Comparison of ENCODE assay signal across 15 mouse cellular contexts in the genomic region with DNA sequence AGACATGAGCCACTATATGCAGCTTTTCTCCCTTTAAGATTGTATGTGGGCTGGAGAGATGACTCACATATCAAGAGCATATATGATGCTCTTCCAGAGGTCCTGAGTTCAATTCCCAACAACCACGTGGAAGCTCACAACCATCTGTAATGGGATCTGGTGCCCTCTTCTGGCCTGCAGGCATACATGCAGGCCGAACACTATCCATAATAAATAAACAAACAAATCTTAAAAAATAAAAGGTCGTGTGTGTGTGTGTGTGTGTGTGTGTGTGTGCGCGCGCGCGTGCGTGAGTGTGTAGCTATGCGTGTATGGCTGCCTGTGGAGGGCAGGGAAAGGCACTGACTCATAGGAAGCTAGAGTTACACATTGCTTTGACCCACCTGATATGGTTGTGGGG. TPM values are rescaled to one million over a fixed set of nuclear protein-coding genes. Genes with fewer than 3 reads are reported as not detected.
DNase-seq lines count a peak whose midpoint lies in the region; ATAC-seq and TF ChIP-seq lines count a peak whose summit lies in the region.
"Had no signal": no experiment of that assay in that cellular context is flagged by ENCODE, and none has a peak within 500 bp of the region (broad histone marks: within the 10 kb centered on the region; RNA-seq: fewer than 3 reads in every experiment).

No protein-coding gene starts in this region.

- 57% methylated on average over 10 of the region's 10 CpGs for WGBS in intestine, postnatal 0 days
- WGBS in intestine, embryonic 16.5 days = 64% methylated on average over 10 of the region's 10 CpGs
- WGBS in midbrain, postnatal 0 days = 62% methylated on average over 10 of the region's 10 CpGs
- WGBS in midbrain, embryonic 13.5 days = 68% methylated on average over 10 of the region's 10 CpGs
- WGBS in small intestine, adult 2 months = 56% methylated on average over 10 of the region's 10 CpGs

- peaks cover 7% of the 10 kb centered on the region for H3K36me3 ChIP-seq in intestine, postnatal 0 days (ENCODE audit: control insufficient read depth, insufficient read depth)
- H3K36me3 ChIP-seq in intestine, embryonic 16.5 days (ENCODE audit: control insufficient read depth, insufficient read depth, low read length) = no peaks in the 10 kb centered on the region
- H3K36me3 ChIP-seq in midbrain, postnatal 0 days (ENCODE audit: insufficient read depth, low read length) = peaks cover 7% of the 10 kb centered on the region; the same call in 1 of the 2 replicates
- peaks cover 7% of the 10 kb centered on the region for H3K36me3 ChIP-seq in midbrain, embryonic 13.5 days
- peaks cover 3% of the 10 kb centered on the region for H3K36me3 ChIP-seq in small intestine, adult 2 months (ENCODE audit: control insufficient read depth, insufficient read depth, low read length)

- DNase-seq in midbrain, postnatal 0 days (ENCODE audit: low spot score) = no peak
- DNase-seq in ES-CJ7 (ENCODE audit: low read depth, low spot score) = peak; percentile 46
- no peak for DNase-seq in kidney, postnatal 36 days
- no peak for DNase-seq in cerebellum, postnatal 25 days
- DNase-seq: adrenal gland, postnatal 25 days; cerebellum, adult 9-11 months; thymus, postnatal 36 days had no signal

- no peak for TF ChIP-seq POLR2A in small intestine, adult 2 months (IDR thresholded peaks at IDR 0.05; ENCODE audit: low read depth, low read length)

- H3K27me3 ChIP-seq in intestine, postnatal 0 days (replicated peaks; ENCODE audit: control insufficient read depth, insufficient read depth, low read length) = no peaks in the 10 kb centered on the region
- H3K27me3 ChIP-seq in intestine, embryonic 16.5 days (replicated peaks; ENCODE audit: control insufficient read depth, insufficient read depth, low read length) = no peaks in the 10 kb centered on the region
- no peaks in the 10 kb centered on the region for H3K27me3 ChIP-seq in midbrain, postnatal 0 days (ENCODE audit: insufficient read depth, low read length)
- no peaks in the 10 kb centered on the region for H3K27me3 ChIP-seq in midbrain, embryonic 13.5 days
- no peaks in the 10 kb centered on the region for H3K27me3 ChIP-seq in small intestine, adult 2 months (ENCODE audit: control insufficient read depth, insufficient read depth, low read length)
- H3K27me3 ChIP-seq: hindbrain, embryonic 15.5 days; Patski had no signal

- H3K9me3 ChIP-seq in intestine, postnatal 0 days (ENCODE audit: control insufficient read depth) = no peaks in the 10 kb centered on the region
- H3K9me3 ChIP-seq in intestine, embryonic 16.5 days (ENCODE audit: control insufficient read depth, low read length) = no peaks in the 10 kb centered on the region
- H3K9me3 ChIP-seq in midbrain, postnatal 0 days (ENCODE audit: low read length) = no peaks in the 10 kb centered on the region
- no peaks in the 10 kb centered on the region for H3K9me3 ChIP-seq in midbrain, embryonic 13.5 days
- H3K9me3 ChIP-seq: hindbrain, embryonic 15.5 days; midbrain, embryonic 10.5 days had no signal

- H3K27ac ChIP-seq in intestine, postnatal 0 days (ENCODE audit: low read depth, low read length) = no peak overlapping the region
- H3K27ac ChIP-seq in intestine, embryonic 16.5 days (ENCODE audit: low read length) = no peak overlapping the region
- no peak overlapping the region for H3K27ac ChIP-seq in midbrain, postnatal 0 days (ENCODE audit: low read depth, low read length)
- no peak overlapping the region for H3K27ac ChIP-seq in midbrain, embryonic 13.5 days
- H3K27ac ChIP-seq in small intestine, adult 2 months (ENCODE audit: insufficient read depth, low read depth, low read length) = no peak overlapping the region
- H3K27ac ChIP-seq: hindbrain, embryonic 15.5 days; midbrain, embryonic 10.5 days had no signal

- H3K4me3 ChIP-seq in intestine, postnatal 0 days (ENCODE audit: low read depth, low read length) = no peak overlapping the region
- H3K4me3 ChIP-seq in intestine, embryonic 16.5 days (ENCODE audit: low read length) = no peak overlapping the region
- H3K4me3 ChIP-seq in midbrain, postnatal 0 days (ENCODE audit: low read depth, low read length) = no peak overlapping the region
- H3K4me3 ChIP-seq in midbrain, embryonic 13.5 days (replicated peaks) = no peak overlapping the region
- H3K4me3 ChIP-seq in small intestine, adult 2 months (ENCODE audit: low read depth, low read length) = no peak overlapping the region

- no peak overlapping the region for H3K9ac ChIP-seq in intestine, postnatal 0 days (ENCODE audit: low read depth, low read length)
- no peak overlapping the region for H3K9ac ChIP-seq in intestine, embryonic 16.5 days (ENCODE audit: low read depth, low read length)
- no peak overlapping the region for H3K9ac ChIP-seq in midbrain, postnatal 0 days (replicated peaks; ENCODE audit: low read length, poor library complexity, severe bottlenecking)
- no peak overlapping the region for H3K9ac ChIP-seq in midbrain, embryonic 13.5 days (replicated peaks)

- no peak for ATAC-seq in intestine, postnatal 0 days
- ATAC-seq in intestine, embryonic 16.5 days = no peak
- ATAC-seq in midbrain, postnatal 0 days (ENCODE audit: low FRiP score) = no peak
- no peak for ATAC-seq in midbrain, embryonic 13.5 days
- ATAC-seq: Patski had no signal

- 0 out of 2 replicates have a peak, but pooled peaks cover 3% of the 10 kb centered on the region for H3K4me1 ChIP-seq in intestine, postnatal 0 days (replicated peaks; ENCODE audit: control insufficient read depth, insufficient read depth, low read length)
- H3K4me1 ChIP-seq in intestine, embryonic 16.5 days (ENCODE audit: control insufficient read depth, insufficient read depth, low read length) = peaks cover 22% of the 10 kb centered on the region
- peaks cover 4% of the 10 kb centered on the region; the same call in 1 of the 2 replicates for H3K4me1 ChIP-seq in midbrain, postnatal 0 days (ENCODE audit: insufficient read depth, low read length)
- peaks cover 21% of the 10 kb centered on the region for H3K4me1 ChIP-seq in midbrain, embryonic 13.5 days (replicated peaks)
- no peaks in the 10 kb centered on the region for H3K4me1 ChIP-seq in small intestine, adult 2 months (ENCODE audit: control insufficient read depth, insufficient read depth, insufficient read length, low read length)

- H3K4me2 ChIP-seq in intestine, postnatal 0 days (replicated peaks; ENCODE audit: low read depth) = no peak overlapping the region
- no peak overlapping the region for H3K4me2 ChIP-seq in intestine, embryonic 16.5 days (ENCODE audit: low read depth, low read length)
- H3K4me2 ChIP-seq in midbrain, postnatal 0 days (ENCODE audit: low read depth, low read length, poor library complexity, severe bottlenecking) = no peak overlapping the region
- H3K4me2 ChIP-seq in midbrain, embryonic 13.5 days (replicated peaks) = no peak overlapping the region

- peak; percentile 75 for TF ChIP-seq CTCF in intestine, postnatal 0 days (IDR thresholded peaks at IDR 0.05; ENCODE audit: low read depth)
- TF ChIP-seq CTCF in midbrain, postnatal 0 days (IDR thresholded peaks at IDR 0.05) = peak; percentile 69
- TF ChIP-seq CTCF in small intestine, adult 2 months (IDR thresholded peaks at IDR 0.05; ENCODE audit: extremely low read depth, insufficient read length, insufficient replicate concordance, low read depth, low read length) = peak; percentile 56; the same call in 1 of the 2 replicates

RNA-seq across cellular contexts. Expression of gene Polr2f, which starts 1.2 kb away (rescaled TPM):
- 256 and 266 TPM in 2 replicates for polyA plus RNA-seq in intestine, postnatal 0 days (2015; fragmentation: Nextera tagmentation; extraction: Ambion mirVana)
- polyA plus RNA-seq in intestine, embryonic 16.5 days (2015; fragmentation: Nextera tagmentation; extraction: Ambion mirVana) = 287 and 317 TPM in 2 replicates
- 59.7 and 67.5 TPM in 2 replicates for total RNA-seq in midbrain, postnatal 0 days (2014; rRNA removed)
- polyA plus RNA-seq in midbrain, postnatal 0 days (2015; fragmentation: Nextera tagmentation; extraction: Ambion mirVana) = 341 and 344 TPM in 2 replicates
- 295 and 296 TPM in 2 replicates for polyA plus RNA-seq in midbrain, embryonic 13.5 days (2015; fragmentation: Nextera tagmentation; extraction: Ambion mirVana)
- 18.3 and 32.2 TPM in 2 replicates for polyA plus RNA-seq in small intestine, adult 2 months (2012; rRNA removed)

RNA-seq across cellular contexts. Expression of gene 1700088E04Rik, which starts 1.4 kb away (rescaled TPM):
- 4.2 and 5.2 TPM in 2 replicates for polyA plus RNA-seq in intestine, postnatal 0 days (2015; fragmentation: Nextera tagmentation; extraction: Ambion mirVana)
- 4.2 and 5.7 TPM in 2 replicates for polyA plus RNA-seq in intestine, embryonic 16.5 days (2015; fragmentation: Nextera tagmentation; extraction: Ambion mirVana)
- total RNA-seq in midbrain, postnatal 0 days (2014; rRNA removed) = 9.5 and 11.7 TPM in 2 replicates
- 15.9 and 21.6 TPM in 2 replicates for polyA plus RNA-seq in midbrain, postnatal 0 days (2015; fragmentation: Nextera tagmentation; extraction: Ambion mirVana)
- 14.0 and 16.6 TPM in 2 replicates for polyA plus RNA-seq in midbrain, embryonic 13.5 days (2015; fragmentation: Nextera tagmentation; extraction: Ambion mirVana)
- polyA plus RNA-seq in small intestine, adult 2 months (2012; rRNA removed) = 0.56 and 1.2 TPM in 2 replicates

RNA-seq across cellular contexts. Expression of gene Sox10, which starts 25.4 kb away (rescaled TPM):
- 2.8 and 3.5 TPM in 2 replicates for polyA plus RNA-seq in intestine, postnatal 0 days (2015; fragmentation: Nextera tagmentation; extraction: Ambion mirVana)
- polyA plus RNA-seq in intestine, embryonic 16.5 days (2015; fragmentation: Nextera tagmentation; extraction: Ambion mirVana) = 5.2 and 5.4 TPM in 2 replicates
- total RNA-seq in midbrain, postnatal 0 days (2014; rRNA removed) = 19.2 and 21.1 TPM in 2 replicates
- 6.8 and 8.9 TPM in 2 replicates for polyA plus RNA-seq in midbrain, postnatal 0 days (2015; fragmentation: Nextera tagmentation; extraction: Ambion mirVana)
- 0.58 and 0.67 TPM in 2 replicates for polyA plus RNA-seq in midbrain, embryonic 13.5 days (2015; fragmentation: Nextera tagmentation; extraction: Ambion mirVana)
- polyA plus RNA-seq in small intestine, adult 2 months (2012; rRNA removed) = 2.5 and 2.7 TPM in 2 replicates
- total RNA-seq: neutrophil, adult 5-6 weeks had no signal
- polyA plus RNA-seq: Patski had no signal

RNA-seq across cellular contexts. Expression of gene Micall1, which starts 30.9 kb away (rescaled TPM):
- polyA plus RNA-seq in intestine, postnatal 0 days (2015; fragmentation: Nextera tagmentation; extraction: Ambion mirVana) = 3.7 and 5.0 TPM in 2 replicates
- 5.2 and 6.3 TPM in 2 replicates for polyA plus RNA-seq in intestine, embryonic 16.5 days (2015; fragmentation: Nextera tagmentation; extraction: Ambion mirVana)
- total RNA-seq in midbrain, postnatal 0 days (2014; rRNA removed) = 33.4 and 35.5 TPM in 2 replicates
- 8.9 and 10.3 TPM in 2 replicates for polyA plus RNA-seq in midbrain, postnatal 0 days (2015; fragmentation: Nextera tagmentation; extraction: Ambion mirVana)
- polyA plus RNA-seq in midbrain, embryonic 13.5 days (2015; fragmentation: Nextera tagmentation; extraction: Ambion mirVana) = 8.6 and 9.5 TPM in 2 replicates
- 18.8 and 23.8 TPM in 2 replicates for polyA plus RNA-seq in small intestine, adult 2 months (2012; rRNA removed)
